Mouse (Mus musculus): Measurements from ENCODE around the gene Pdhb.
"Not testable (repeated sequence)": the region's sequence is repeated elsewhere in the genome, so short reads cannot be mapped to it uniquely, and the experiment has no call there.

Pdhb gene

DNA sequence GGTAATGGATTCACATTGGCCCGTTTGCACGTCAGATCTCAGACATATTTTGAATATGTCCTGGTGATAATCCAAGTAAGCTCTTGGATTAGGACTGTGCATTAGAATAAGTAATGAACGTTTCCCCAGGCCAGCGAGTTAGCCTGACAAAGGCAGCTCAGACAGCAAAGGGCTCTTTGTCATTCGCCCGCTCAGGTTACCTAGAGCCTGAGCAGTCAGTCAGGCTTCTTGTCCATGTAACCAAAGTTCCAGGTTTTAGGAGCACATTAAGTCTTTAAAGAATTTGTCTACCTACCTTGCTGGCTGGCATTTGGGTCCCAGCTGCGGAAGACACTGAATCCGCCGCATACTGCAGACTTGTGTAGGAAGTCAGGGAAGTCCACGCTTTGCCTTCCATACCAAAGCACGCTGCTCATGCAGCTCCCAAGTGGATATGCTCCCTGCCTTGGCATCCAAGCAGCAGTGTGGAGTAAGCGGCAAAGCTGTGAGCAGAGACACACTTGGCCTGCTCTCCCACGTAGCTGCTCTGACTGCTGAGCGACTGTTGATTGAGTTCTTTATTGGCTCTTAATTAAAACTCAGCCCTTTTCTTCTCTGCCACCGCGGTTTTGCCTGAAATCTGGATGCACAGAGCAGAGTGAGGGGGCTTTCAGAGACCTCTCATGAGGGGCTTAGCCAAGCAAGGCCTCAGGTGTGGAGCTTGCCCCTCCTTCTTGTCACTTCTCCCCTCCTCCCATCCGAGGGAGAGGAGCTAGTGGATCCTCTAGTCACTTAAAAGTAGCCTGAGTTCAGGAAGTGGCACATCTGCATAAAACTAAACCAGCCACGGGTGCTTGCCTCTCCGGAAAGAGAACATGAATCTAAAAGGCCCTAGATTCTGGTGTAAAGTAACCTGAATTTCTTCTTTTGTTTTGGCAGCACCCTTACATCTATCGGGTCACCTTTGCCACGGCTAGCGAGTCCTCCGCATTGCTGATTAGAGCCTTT is 32.8 kb downstream of the Pdhb start:
- in situ Hi-C loops (cut with MboI, MseI) = no loop called here

GRCm38 (mm10) chr14:8135130-8135529 is 37.7 kb downstream of the Pdhb start:
- in situ Hi-C loops (cut with MboI, MseI) = no loop called here

- in situ Hi-C loops (cut with MboI, MseI) = no loop called here
Measured at GRCm38 (mm10) chr14:8134234-8134633, 38.6 kb downstream of the Pdhb start.

- in situ Hi-C loops (cut with MboI, MseI) = no loop called here
Measured at GRCm38 (mm10) chr14:8132789-8133188, 40.0 kb downstream of the Pdhb start.

- in situ Hi-C loops (cut with MboI, MseI) = no loop called here
Measured at GRCm38 (mm10) chr14:8127971-8128370, 44.9 kb downstream of the Pdhb start.

DNA sequence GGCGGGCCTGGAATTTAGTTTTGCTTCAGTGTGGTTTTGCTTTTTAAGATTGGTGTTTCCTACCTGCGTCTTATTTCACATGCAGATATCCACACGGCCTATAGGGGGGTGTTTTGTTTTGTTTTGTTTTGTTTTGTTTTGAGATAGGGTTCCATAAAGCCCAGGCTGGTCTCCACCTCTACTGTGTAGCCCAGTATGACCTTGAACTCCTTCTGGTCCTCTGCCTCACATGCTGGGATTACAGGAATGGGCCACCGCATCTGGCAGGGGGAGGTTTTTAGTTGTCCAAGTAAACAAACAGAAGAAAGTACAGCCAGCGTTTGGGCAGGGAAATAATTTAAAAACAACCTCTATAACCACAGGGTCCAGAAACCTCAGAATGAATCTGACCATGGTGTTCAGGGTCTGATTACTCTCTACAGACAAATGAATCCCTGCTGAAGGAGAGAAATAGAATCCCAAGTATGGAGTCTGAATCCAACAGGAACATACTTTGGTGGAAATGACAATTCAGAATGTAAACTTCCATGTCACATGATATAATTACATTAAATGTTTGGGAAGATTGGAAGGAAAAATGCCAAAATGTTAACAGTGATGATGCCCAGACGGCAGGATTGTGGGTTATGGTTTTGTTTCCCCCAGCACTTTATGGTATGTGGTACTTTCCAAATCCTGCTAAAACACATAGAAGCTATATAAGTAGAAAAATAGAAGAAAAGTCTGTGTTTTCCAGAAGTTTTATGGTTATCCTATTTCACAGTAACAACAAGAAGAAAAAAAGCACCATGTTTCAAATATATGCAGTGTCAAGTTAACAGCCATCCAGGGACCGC is 48.6 kb downstream of the Pdhb start:
- in situ Hi-C loops (cut with MboI, MseI) = no loop called here

- in situ Hi-C loops (cut with MboI, MseI) = not testable (repeated sequence)
Measured at GRCm38 (mm10) chr14:8123611-8124010, 49.2 kb downstream of the Pdhb start.

GRCm38 (mm10) chr14:8123141-8123540 is 49.7 kb downstream of the Pdhb start:
- in situ Hi-C loops (cut with MboI, MseI) = no loop called here

- in situ Hi-C loops (cut with MboI, MseI) = no loop called here
Measured at GRCm38 (mm10) chr14:8119904-8120303, 52.9 kb downstream of the Pdhb start.

DNA sequence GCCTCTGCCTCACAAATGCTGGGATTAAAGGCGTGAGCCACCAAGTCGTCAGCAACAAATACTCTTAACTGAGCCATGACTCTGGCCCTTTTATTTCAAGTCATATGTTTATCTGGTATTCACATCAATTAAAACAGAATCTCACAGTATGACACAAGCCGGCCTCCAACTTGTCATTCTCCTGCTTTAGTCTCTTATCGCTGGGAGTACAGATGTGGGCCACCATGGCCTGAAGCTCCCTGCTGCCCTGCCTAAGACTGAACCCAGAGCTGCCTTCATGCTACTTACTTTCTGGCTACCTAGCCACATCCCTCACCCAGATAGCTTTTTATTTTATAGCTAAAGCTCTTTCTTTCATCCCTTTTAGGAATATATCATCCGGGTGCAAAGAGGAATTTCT is 53.4 kb downstream of the Pdhb start:
- in situ Hi-C loops (cut with MboI, MseI) = no loop called here

DNA sequence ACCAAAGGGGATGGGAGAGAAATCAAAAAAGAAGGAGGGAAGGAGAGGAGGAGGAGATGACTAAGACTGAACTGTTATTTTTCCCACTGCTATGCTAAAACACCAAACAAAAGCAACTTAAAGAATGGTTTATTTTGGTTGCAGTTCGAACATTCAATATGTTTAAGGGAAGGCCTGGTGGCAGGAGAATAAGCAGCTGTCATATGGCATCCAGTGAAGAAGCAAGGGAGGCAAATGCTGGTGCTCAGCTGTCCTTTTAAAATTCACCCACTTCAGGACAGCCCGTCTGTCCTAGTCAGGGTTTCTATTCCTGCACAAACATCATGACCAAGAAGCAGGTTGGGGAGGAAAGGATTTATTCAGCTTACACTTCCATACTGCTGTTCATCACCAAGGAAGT is 55.5 kb downstream of the Pdhb start:
- in situ Hi-C loops (cut with MboI, MseI) = no loop called here
